22 mouse cellular contexts compared by ENCODE assay signal in the genomic region with DNA sequence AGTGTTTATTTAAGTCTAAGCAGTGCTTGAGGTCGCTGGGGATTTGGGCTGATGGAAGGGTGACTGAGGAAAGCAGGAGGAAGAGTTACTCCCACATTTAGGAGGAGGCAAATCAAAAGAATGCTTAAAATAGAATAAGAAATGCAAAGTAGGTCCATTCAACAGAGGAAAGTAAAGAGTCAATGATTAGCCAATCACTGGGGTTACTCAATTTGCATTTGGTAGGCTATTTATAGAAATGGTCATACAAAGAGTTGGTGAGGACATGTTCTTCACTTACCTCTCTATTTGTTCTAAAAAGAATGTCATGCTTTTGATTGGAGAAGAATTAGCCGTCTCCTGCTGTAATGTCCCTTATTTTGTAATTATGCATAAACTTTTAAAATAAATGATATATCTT.
DNase-seq lines count a peak whose midpoint lies in the region; ATAC-seq and TF ChIP-seq lines count a peak whose summit lies in the region.
"Had no signal": no experiment of that assay in that cellular context is flagged by ENCODE, and none has a peak within 500 bp of the region (broad histone marks: within the 10 kb centered on the region; RNA-seq: fewer than 3 reads in every experiment).

No protein-coding gene starts in this region.

- WGBS in lung, adult 2 months = 44% methylated on average over 2 of the region's 2 CpGs

- TF ChIP-seq CTCF in lung, adult 2 months (IDR thresholded peaks at IDR 0.05; ENCODE audit: insufficient read depth, low read length) = no peak

- no peaks in the 10 kb centered on the region for H3K4me1 ChIP-seq in lung, adult 2 months (ENCODE audit: control insufficient read depth, insufficient read depth, low read length)
- H3K4me1 ChIP-seq: forebrain, embryonic 13.5 days; neural tube, embryonic 13.5 days had no signal

- no peak for TF ChIP-seq POLR2A in lung, adult 2 months (IDR thresholded peaks at IDR 0.05; ENCODE audit: borderline replicate concordance, extremely low read depth, low read depth, low read length)

- peak; percentile 56 for ATAC-seq in granulocyte monocyte progenitor cell, adult 5-6 weeks (replicated peaks; ENCODE audit: poor library complexity, severe bottlenecking)
- ATAC-seq: forebrain, embryonic 13.5 days; intestine, embryonic 16.5 days had no signal

- no peak overlapping the region for H3K4me3 ChIP-seq in lung, adult 2 months (replicated peaks; ENCODE audit: extremely low read depth, low read depth, low read length)
- H3K4me3 ChIP-seq: forebrain, embryonic 13.5 days; hindbrain, embryonic 12.5 days; midbrain, embryonic 12.5 days; neural tube, embryonic 13.5 days had no signal

- peak; percentile 8 for DNase-seq in kidney, adult 11 months
- no peak for DNase-seq in kidney, postnatal 25 days
- peak; percentile 15 for DNase-seq in lung, postnatal 36 days
- no peak for DNase-seq in lung, postnatal 10 days
- no peak for DNase-seq in adrenal gland, postnatal 36 days
- no peak for DNase-seq in lung, adult 2 months
- DNase-seq: adrenal gland, adult 2 months; cerebellum, adult 11 months; cerebellum, adult 9-10 months; cerebellum, postnatal 36 days; gastrocnemius, postnatal 25 days; heart, adult 18-20 months; heart, postnatal 36 days; liver; right cerebral cortex, postnatal 4 days; thymus, adult 2 months had no signal

Comparison
In these comparisons a context has a peak if more than half of its experiments do, and no peak if none do; other contexts are left out.
1. DNase-seq: peak in kidney, adult 11 months (single experiment) and lung, postnatal 36 days (single experiment); none in kidney, postnatal 25 days (0 of 2), lung, postnatal 10 days (single experiment), adrenal gland, postnatal 36 days (0 of 2) and lung, adult 2 months (single experiment).